Mouse (Mus musculus): ENCODE data around the gene Fetub.

Fetub gene

GRCm38 (mm10) chr16:22918034-22918433, at the start of gene Fetub:
TSS of gene Fetub (plus strand) at chr16:22918334.
- in situ Hi-C loops (cut with MboI, MseI), result loop anchor here (10.0 kb wide), 1 partner anchor 1193 kb away; no protein-coding TSS in a partner anchor

GRCm38 (mm10) chr16:22872397-22872796, 45.7 kb upstream of the Fetub start:
- in situ Hi-C loops (cut with MboI, MseI), result loop anchor here (25.0 kb wide), 1 partner anchor 440 kb away; no protein-coding TSS in a partner anchor

GRCm38 (mm10) chr16:22873369-22873768, 44.8 kb upstream of the Fetub start:
- in situ Hi-C loops (cut with MboI, MseI), result loop anchor here (25.0 kb wide), 1 partner anchor 439 kb away; no protein-coding TSS in a partner anchor

- in situ Hi-C loops (cut with MboI, MseI), result no loop called here
Measured at GRCm38 (mm10) chr16:22876218-22877043, 41.7 kb upstream of the Fetub start.

GRCm38 (mm10) chr16:22877660-22878390, 40.3 kb upstream of the Fetub start:
- in situ Hi-C loops (cut with MboI, MseI), result no loop called here

GRCm38 (mm10) chr16:22878716-22879115, 39.4 kb upstream of the Fetub start:
- in situ Hi-C loops (cut with MboI, MseI), result no loop called here

GRCm38 (mm10) chr16:22879945-22880595, 38.1 kb upstream of the Fetub start:
- in situ Hi-C loops (cut with MboI, MseI), result no loop called here

- in situ Hi-C loops (cut with MboI, MseI), result no loop called here
Measured at GRCm38 (mm10) chr16:22880900-22881299, 37.2 kb upstream of the Fetub start.

- in situ Hi-C loops (cut with MboI, MseI), result no loop called here
Measured at GRCm38 (mm10) chr16:22881487-22881886, 36.6 kb upstream of the Fetub start.

- in situ Hi-C loops (cut with MboI, MseI), result no loop called here
Measured at GRCm38 (mm10) chr16:22883441-22883840, 34.7 kb upstream of the Fetub start.

- in situ Hi-C loops (cut with MboI, MseI), result no loop called here
Measured at GRCm38 (mm10) chr16:22885356-22885755, 32.8 kb upstream of the Fetub start.

GRCm38 (mm10) chr16:22886726-22887125, 31.4 kb upstream of the Fetub start:
- in situ Hi-C loops (cut with MboI, MseI), result no loop called here

GRCm38 (mm10) chr16:22888835-22889234, 29.3 kb upstream of the Fetub start:
- in situ Hi-C loops (cut with MboI, MseI), result no loop called here

- in situ Hi-C loops (cut with MboI, MseI), result no loop called here
Measured at GRCm38 (mm10) chr16:22889716-22890115, 28.4 kb upstream of the Fetub start.

GRCm38 (mm10) chr16:22890683-22891510, 27.2 kb upstream of the Fetub start, which contains the start of gene Ahsg:
TSS of gene Ahsg (plus strand) at chr16:22891277.
- in situ Hi-C loops (cut with MboI, MseI), result no loop called here

GRCm38 (mm10) chr16:22891733-22892154, 26.4 kb upstream of the Fetub start:
- in situ Hi-C loops (cut with MboI, MseI), result no loop called here

- in situ Hi-C loops (cut with MboI, MseI), result no loop called here
Measured at GRCm38 (mm10) chr16:22894095-22894494, 24.0 kb upstream of the Fetub start.

GRCm38 (mm10) chr16:22896618-22897017, 21.5 kb upstream of the Fetub start:
- in situ Hi-C loops (cut with MboI, MseI), result no loop called here

- in situ Hi-C loops (cut with MboI, MseI), result no loop called here
Measured at GRCm38 (mm10) chr16:22899346-22899745, 18.8 kb upstream of the Fetub start.

- in situ Hi-C loops (cut with MboI, MseI), result no loop called here
Measured at GRCm38 (mm10) chr16:22899866-22900570, 18.1 kb upstream of the Fetub start.

All from T-helper 2 cell (primary cell).